Comparison of ENCODE assay signal across 9 mouse cellular contexts in the genomic region with DNA sequence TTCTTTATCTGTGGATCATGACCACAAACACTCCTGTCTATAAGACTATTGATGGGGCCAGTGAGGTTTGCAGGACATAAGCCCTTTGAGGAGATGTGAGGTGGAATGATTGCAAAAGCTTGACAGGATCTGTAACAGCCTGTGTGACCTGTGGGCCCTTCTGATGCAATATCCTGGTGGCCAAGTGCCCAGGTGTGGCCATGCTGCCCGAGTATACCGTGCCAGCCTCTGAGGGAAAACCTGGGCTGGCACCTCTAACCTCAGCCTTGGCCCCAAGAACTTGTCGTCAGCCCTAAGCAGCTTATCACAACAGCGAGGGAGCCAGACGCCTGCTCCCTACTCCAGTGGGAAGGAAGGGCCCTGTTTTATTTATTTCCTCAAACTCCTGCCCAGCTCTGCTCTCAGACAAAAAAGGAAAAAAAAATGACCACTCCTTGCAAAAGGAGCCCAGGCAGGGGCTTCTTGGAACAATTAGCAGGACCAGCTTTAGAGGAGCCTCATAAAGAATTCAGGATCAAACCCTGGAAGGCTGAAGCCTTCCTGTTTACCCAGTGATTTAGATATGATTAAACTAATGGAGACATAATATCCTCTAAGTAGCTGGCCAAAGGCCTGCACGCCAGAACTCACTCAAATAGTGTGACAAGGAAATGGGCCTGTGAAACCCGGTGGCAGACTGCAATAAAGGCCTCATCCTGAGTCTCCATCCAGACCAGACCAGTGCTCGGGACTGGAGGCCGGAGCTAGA. TPM values are rescaled to one million over a fixed set of nuclear protein-coding genes. Genes with fewer than 3 reads are reported as not detected.
DNase-seq lines count a peak whose midpoint lies in the region; ATAC-seq lines count a peak whose summit lies in the region.
"Had no signal": no experiment of that assay in that cellular context is flagged by ENCODE, and none has a peak within 500 bp of the region (broad histone marks: within the 10 kb centered on the region; RNA-seq: fewer than 3 reads in every experiment).

No protein-coding gene starts in this region.

- 57% methylated on average over 9 of the region's 9 CpGs for WGBS in midbrain, embryonic 13.5 days

- no peak overlapping the region for H3K4me2 ChIP-seq in midbrain, embryonic 13.5 days (replicated peaks)

- H3K4me3 ChIP-seq in brown adipose tissue, adult 24 weeks (ENCODE audit: insufficient read depth, low read depth, low read length), result no peak overlapping the region
- no peak overlapping the region for H3K4me3 ChIP-seq in midbrain, embryonic 13.5 days (replicated peaks)

- H3K9ac ChIP-seq in midbrain, embryonic 13.5 days (replicated peaks), result no peak overlapping the region

- H3K4me1 ChIP-seq in brown adipose tissue, adult 24 weeks (ENCODE audit: control insufficient read depth, insufficient read depth, insufficient read length, low read length), result peaks cover 24% of the 10 kb centered on the region
- peaks cover 8% of the 10 kb centered on the region for H3K4me1 ChIP-seq in midbrain, embryonic 13.5 days (replicated peaks)

- DNase-seq in gastrocnemius, postnatal 25 days, result peak; percentile 13
- DNase-seq in gastrocnemius, adult 18-20 months (ENCODE audit: low spot score), result no peak
- peak; percentile 82 for DNase-seq in lung, postnatal 10 days
- DNase-seq in thymus, postnatal 36 days, result no peak
- no peak for DNase-seq in spleen, postnatal 4 days (ENCODE audit: low spot score in 2 of 2)
- DNase-seq: cerebellum, adult 9-10 months had no signal

- H3K27me3 ChIP-seq in midbrain, embryonic 13.5 days, result no peaks in the 10 kb centered on the region

- ATAC-seq in hematopoietic stem cell, adult 5-6 weeks (replicated peaks in 1 of 2; ENCODE audit: insufficient read depth in 1 of 2, low FRiP score in 2 of 2, low TSS enrichment in 1 of 2, low read depth in 1 of 2, poor library complexity in 2 of 2, severe bottlenecking in 2 of 2), result peak; percentile 32 to 34
- no peak for ATAC-seq in midbrain, embryonic 13.5 days

- H3K9me3 ChIP-seq in midbrain, embryonic 13.5 days, result no peaks in the 10 kb centered on the region

- H3K27ac ChIP-seq in brown adipose tissue, adult 24 weeks (replicated peaks; ENCODE audit: low read depth, low read length), result peak overlapping the region; percentile 66
- no peak overlapping the region for H3K27ac ChIP-seq in midbrain, embryonic 13.5 days

- no peaks in the 10 kb centered on the region for H3K36me3 ChIP-seq in midbrain, embryonic 13.5 days

RNA-seq across cellular contexts. Expression of a gene that starts 49.2 kb away (rescaled TPM):
- total RNA-seq in gastrocnemius, postnatal 25 days (2021), result under 1 TPM; 0.51 to 0.54 TPM
- total RNA-seq in gastrocnemius, adult 18-20 months (2021), result under 1 TPM; 0.23 to 0.26 TPM
- polyA plus RNA-seq in brown adipose tissue, adult 24 weeks (2012; ENCODE audit: insufficient read depth, insufficient read length, missing spikeins), result 1.8 and 5.0 TPM in 2 replicates
- total RNA-seq in hematopoietic stem cell, adult 5-6 weeks (2017), result 0.94 TPM in 1 of 2 replicates, not detected in the other
- polyA plus RNA-seq in midbrain, embryonic 13.5 days (2015; fragmentation: Nextera tagmentation; extraction: Ambion mirVana), result 0.09 and 0.21 TPM in 2 replicates

RNA-seq across cellular contexts. Expression of a gene that starts 51.4 kb away (rescaled TPM):
- 10 to 100 TPM; 17.7 to 18.9 TPM for total RNA-seq in gastrocnemius, postnatal 25 days (2021)
- total RNA-seq in gastrocnemius, adult 18-20 months (2021), result 10 to 100 TPM in 1 of 2 experiments, 1 to 10 TPM in 1; 9.6 to 14.7 TPM
- 11.5 and 12.5 TPM in 2 replicates for polyA plus RNA-seq in brown adipose tissue, adult 24 weeks (2012; ENCODE audit: insufficient read depth, insufficient read length, missing spikeins)
- not detected in 2 replicates for total RNA-seq in hematopoietic stem cell, adult 5-6 weeks (2017)
- polyA plus RNA-seq in midbrain, embryonic 13.5 days (2015; fragmentation: Nextera tagmentation; extraction: Ambion mirVana), result 2.4 and 3.4 TPM in 2 replicates

Comparison
In these comparisons a context has a peak if more than half of its experiments do, and no peak if none do; other contexts are left out.
1. DNase-seq: peak in gastrocnemius, postnatal 25 days (single experiment) and lung, postnatal 10 days (single experiment); none in gastrocnemius, adult 18-20 months (single experiment), thymus, postnatal 36 days (0 of 2) and spleen, postnatal 4 days (0 of 2).